Mouse (Mus musculus) testis, postnatal 10 days (tissue): ENCODE data around the gene Tigd4.

Experiments used
- DNase-seq: peaks from one replicate; pipeline ENCODE4 v3.0.0; 2021; ENCODE audit warnings: low spot score

Gene Tigd4

DNA sequence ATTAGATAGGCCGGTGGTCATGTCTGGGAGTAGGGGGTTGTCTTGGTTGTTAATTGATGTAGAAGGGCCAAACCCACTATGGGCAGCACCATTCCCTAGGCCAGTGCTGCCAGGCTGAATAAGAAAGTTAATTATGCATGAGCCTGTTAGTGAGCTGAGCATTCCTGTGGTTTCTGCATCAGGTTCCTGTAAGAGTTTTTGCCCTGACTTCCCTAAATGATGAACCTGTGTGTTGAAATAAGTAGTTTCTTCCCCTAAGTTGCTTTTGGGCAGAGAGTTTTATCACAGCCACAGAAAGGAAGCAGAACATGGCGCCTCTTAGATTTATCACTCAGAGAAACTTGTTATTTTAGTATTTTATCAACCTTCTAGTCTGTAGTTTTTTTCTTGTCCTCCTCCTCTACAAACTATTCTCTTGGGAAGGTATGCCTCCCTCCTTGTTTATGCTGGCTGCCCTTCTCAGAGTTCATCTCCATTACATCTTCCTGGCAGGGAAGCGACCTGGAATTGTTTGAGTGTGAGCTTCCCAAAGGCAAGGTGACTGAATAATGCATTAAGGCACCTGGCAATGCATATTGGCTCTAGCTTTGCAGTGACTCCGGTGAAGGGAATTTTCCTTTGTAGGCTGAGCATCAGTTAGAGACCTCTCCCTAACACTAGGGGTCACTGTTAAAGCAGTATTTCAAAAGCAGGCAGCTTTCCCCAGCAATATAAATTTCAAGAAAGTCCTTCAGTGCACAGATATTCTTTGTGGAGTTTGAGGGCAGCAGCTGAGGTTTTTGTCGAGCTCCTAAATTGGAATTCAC lies 21.9 kb downstream of the Tigd4 start:
- DNase-seq = no peak

DNA sequence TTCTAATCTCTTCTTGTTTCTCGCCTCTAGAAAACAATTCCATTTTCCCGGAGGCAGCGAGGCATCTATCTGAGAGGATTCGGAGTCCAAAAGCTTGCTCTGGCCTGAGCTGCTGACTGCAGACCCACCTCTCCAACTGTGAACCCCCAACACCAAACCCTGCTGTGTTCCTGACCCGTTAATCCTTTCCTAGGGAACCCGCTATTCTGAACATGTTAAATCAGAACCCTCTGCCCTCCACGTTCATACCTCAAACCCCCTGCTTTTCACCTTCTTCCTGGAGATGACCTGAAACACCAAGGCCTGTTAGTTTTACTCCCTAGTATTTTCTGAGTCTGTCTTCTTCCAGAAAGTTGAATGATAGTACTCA lies 22.5 kb downstream of the Tigd4 start:
- no peak for DNase-seq

DNA sequence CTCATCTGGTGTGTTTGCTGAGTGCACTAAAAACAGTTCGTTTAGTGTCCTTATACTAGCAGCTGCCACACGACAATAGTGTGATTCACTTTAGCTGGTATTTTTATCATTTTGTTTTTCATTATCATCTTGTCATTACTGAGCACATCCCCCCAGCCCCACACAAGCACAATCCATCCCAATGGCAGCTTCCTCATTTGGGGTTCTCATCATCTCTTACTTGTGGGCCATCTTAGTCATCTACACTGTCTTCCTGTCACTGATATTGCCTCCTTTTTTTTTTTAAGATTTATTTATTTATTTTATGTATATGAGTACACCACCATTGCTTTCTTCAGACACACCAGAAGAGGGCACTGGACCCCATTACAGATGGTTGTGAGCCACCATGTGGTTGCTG lies 25.3 kb downstream of the Tigd4 start:
- DNase-seq = no peak

DNA sequence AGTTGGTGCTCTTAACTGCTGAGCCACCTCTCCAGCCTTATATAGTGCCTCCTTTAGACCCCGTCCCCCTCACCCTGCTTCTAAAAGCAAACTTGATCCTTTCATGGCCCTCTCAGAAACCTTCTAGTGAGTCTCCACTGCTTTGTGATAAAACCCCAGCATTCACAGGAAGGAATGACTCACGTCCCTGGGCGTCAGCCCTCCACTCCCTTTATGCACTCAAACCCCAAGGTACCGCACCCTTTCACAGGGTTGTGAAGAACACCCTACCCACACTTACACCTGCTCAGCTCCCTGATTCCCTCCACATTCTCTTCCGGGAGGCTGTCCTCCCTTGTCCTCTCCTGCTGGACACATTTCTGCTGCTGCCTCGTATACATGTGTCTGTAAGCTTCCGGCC lies 25.7 kb downstream of the Tigd4 start:
- DNase-seq = no peak

DNA sequence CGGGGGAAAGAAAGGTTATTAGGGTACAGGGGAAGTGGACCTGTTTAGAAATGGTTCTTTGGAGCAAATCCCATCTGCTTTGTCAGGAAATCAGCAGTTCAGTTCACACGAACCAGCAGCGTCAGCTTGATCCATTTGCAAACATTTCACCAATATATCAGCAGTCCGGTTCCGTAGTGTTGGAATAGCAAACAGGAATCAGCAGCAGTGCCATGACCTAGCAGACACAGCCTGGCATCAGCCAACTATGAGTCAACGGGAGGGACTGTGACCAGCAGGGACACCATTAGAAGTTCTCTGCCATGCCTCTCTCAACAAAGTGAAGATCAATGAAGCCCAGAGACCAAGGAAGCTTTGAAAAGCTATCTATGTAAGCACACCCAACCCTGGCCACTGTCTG lies 26.4 kb downstream of the Tigd4 start:
- no peak for DNase-seq

DNA sequence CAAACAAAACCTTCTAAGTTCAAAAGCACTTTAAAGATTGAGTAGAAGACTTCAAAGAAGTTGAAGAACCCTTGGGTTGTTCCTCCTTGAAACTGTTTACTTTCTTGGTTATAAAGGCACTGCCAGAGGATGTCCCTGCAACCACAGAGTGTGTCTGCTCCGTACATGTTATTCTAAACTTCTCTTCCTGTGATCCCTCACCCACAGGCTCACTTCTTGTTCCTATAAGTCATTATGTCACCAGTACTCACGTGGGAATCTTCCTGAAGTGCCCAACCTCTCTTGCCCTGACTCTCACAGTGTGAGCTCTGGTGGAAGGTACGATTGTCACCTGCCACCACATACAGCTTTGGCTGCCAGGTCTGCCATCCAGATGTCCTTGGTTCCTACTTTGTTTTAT lies 28.7 kb downstream of the Tigd4 start:
- DNase-seq = no peak

DNA sequence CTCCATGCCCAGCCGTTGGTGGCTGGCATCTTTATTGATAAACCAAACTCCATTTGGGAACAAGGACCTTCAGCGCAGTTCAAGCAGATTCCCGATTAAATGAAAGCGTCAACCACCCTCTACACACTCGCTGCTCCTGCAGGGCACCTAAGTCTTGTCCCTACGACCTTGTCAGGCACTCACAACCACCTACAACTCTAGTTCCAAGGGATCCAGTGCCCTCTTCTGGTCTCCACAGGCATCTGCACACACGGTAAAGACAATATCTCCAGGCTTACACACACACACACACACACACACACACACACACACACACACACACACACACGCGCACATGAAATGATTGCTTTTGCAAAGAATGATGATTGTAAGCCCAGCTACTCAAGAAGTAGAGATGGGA lies 38.2 kb downstream of the Tigd4 start:
- no peak for DNase-seq

DNA sequence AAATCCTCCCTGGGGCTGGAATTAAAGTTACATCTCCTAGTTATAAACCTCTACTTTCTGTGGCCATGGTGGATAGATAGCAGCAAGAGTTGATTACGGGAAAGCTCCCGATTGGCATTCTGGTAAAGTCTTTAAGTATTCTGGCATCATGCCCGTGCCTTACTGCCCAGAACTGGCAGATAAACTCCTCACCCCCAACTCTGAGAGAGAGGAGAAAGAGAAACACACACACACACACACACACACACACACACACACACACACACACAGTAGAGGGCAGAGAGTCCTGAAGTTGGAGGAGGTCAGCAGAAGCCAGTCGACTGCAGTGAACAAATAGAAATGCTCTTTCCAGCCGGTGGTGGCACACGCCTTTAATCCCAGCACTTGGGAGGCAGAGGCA lies 43.7 kb downstream of the Tigd4 start:
- DNase-seq = no peak

DNA sequence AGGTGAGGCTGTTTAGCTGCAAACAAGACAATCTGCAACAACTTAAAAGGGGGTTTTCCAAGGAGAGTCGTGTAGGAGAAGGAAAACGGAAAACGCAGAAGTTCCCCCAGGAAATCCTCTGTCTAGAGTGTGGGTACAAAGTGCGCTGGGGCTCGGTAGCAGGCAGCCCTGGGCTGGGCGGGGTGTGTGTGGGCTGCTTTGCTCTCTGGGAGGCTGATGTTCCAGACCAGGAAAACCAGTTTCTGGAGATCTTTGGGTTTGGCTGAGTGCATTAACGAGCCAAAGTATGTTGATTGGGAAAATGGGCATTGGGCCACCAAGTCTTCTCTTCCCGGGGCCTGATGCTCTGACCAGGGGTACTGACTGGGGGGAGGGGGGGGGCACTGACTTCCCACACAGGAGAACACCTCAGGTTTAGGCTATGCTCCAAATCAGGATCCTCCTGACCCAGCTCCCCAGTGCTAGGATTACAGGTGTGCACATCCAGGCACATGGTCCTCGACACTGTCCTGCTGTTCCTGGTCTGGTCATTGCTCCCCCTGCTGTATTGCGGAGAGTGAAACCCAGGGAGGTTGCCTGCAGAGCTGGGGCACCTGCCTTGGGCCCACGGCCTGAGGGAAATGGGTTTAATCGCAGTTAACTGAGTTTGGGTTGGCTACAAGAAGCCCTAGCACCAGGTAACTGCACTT lies 44.7 kb downstream of the Tigd4 start:
- DNase-seq = no peak

DNA sequence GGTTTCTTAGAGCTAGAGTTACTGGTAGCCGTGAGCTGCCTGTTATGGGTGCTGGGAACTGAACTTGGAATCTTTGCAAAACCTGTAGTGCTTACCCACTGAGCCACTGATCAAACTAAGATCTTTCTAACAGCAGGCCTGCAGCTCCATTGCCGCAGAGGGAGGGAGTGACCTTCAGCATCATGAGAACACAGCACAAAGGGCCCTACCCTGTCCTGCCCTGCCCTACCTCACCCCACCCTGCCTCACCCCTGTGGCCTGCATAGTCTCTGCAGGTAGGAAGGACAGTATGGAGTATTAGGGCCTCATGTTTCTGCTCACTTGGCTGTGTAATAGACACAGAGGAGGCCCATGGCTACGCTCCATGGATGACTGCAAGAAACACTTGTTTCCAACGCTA lies 45.5 kb downstream of the Tigd4 start:
- DNase-seq = no peak

DNA sequence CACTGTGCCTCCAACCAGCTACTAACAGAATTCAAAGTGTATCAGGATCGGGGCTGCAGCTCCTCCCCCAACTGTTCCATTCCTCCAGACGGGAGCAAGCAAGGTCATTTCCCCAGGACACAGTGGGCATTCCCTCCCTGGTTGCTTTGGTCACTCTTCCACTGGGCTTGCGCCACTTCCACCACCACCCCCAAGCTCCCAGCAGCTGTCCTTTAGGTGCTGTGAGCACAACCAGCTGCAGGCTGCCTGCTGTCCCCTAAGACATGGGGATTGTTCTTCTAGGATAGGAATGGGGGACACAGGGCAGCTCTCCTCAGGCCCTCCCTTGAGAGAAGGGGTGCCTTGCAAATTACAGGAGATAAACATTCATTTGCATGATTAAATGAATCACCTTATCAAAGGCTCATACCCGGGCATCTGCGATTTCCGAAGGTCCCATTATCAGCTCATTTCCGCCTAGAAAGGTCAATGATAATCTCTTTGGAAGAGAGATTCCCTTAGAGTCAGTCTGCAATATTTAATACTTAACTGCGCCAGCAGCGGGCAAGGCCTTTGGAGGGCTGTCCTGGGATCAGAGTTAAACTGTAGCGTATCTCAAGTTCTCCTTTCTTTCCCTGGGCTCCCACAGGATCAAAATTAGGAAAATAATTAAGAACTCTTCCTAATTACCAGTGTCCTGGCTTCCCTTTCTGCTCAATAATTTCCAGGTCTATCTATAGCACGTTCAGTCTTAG lies 46.6 kb downstream of the Tigd4 start:
- no peak for DNase-seq

DNA sequence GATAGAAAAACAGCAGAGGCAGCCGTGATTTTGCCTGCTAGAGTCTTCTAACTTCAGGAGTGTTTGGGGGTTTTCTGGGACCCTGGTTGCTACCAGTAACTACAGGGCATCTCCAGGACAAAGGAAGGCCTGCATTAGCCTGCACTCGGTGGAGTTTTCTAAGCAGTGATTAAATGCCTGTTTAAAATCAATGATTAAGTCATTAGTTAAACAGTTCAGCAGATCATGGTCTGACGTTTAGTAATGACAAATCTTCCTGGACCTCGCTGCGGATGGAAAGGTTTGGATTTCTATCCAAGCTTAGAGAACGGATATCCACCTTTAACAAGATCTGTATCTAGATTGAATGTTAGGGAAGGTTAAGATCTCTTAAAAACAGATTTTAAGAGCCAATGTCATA lies 47.2 kb downstream of the Tigd4 start:
- no peak for DNase-seq

DNA sequence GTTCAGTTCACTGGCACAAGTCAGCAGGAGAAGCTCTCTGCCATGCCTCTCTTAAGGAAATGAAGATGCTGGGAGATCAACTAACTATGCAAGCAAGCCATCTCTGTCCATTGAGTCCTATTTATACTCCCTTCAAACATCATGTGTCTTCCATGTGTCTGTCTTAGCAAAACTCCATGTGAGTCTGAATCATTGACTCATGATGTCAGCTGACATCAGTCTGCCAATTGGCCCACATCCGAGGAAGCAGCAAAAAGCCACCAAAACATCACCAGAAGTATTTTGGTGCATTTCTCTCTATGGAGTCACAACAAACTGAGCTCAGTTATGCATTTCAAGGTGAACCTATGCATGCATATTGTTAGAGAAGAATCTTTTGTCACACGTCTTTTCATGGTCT lies 48.0 kb downstream of the Tigd4 start:
- DNase-seq = no peak

DNA sequence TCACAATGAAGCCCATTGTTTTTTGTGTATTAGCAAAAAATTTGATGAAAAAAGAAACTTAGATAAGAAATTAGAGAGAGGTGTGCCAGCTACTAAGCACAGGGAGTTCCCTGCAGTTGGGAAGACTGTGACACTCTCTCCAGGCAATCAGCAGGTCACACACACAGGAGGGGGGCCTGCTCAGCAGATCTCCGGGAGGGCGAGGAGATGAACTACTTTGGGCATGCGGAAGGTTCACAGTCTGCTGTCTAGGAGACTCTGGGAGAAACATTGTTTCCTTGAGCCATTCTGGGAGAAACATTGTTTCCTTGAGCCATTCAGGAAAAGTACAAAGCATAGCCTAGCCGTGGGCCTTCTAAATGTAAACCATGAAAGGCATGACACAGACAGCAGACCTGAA lies 49.6 kb downstream of the Tigd4 start:
- DNase-seq = no peak

DNA sequence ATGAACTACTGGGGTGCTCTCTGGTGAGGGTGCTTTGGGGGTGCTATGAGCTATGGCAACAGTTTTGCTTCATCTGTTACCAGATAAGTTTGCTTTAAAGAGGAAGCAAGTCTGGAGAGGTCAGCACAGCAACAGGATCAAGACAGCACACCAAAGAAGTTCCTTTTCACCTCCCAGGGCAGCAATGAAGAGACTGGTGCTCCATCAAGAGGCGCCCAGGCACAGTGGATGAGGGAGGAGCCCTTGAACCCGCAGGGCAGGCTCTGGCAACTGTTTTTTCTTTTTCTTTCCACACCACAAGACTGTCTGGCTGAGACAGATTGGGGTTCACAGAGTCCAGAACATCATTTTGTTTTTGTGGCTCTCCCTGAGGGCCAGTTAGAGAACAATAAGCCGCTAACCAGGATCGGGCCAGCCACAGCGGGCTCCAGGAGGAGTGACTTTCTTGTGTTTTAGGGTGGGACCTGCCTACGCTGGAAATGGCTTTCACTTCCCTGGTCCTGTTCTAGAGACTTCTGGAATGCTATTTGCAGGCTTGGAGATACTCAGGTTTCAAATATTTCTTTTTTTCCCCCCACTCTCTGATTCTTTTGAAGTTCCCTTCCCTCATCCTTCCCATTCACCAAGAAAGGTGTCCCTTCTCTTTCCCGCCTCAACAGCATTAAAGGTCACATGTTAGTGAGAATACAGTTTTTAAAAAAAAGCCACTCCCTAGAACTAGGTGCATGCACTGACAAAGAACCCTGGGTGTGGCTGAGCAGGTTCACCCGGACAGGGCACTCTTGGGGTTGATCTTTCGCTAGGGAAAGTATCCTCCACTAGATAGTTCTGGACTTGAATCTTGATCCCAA lies 52.0 kb downstream of the Tigd4 start:
- no peak for DNase-seq

DNA sequence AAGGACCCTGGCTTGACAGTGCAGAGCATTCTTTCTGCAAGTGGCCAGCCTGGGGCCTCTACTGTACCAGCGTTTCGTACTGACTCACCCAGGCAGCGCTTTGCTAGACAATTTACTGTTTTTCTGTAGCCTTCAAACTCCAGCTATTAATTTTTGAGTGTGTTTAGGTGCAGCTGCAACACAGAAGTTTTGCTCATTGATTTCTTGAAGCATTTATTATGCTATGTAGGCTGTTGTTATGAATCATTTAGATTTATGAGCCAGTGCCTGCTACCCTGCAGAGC lies 52.6 kb downstream of the Tigd4 start:
- DNase-seq = no peak

DNA sequence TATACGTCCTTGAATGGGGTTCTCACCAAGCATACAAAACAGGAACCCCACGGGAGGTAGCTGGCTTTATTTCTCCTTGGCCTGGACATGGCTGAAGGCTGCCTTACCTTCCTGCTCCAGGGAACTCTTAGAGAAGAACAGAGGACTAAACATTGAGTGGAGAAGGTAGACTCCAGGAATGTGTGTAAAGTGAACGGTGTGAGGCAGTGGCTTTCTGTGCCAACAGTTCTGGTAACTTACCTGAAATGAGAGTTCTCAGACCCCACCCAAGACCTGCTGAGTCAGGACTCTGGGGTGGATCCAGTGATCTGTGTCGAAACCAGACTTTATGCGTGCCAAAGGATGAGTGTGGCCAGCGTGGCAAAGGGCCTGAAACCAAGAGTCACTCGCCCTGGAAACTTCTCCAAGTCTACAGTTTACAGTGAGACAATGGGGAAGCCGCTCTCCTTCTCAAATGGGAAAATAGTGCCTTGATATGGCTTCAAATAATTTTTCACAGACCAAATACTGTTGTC lies 53.0 kb downstream of the Tigd4 start:
- DNase-seq = no peak
